Mouse (Mus musculus) forelimb bud, embryonic 11.5 days (tissue): ENCODE measurements around the gene Ccl25.
A peak's percentile ranks its signal among the peaks of the same experiment; 100 is the strongest.

Source experiments
- DNase-seq: peaks from one replicate; pipeline ENCODE4 v3.0.0-alpha.2; 2012; ENCODE audit warnings: low read depth, low spot score

Gene Ccl25

DNA sequence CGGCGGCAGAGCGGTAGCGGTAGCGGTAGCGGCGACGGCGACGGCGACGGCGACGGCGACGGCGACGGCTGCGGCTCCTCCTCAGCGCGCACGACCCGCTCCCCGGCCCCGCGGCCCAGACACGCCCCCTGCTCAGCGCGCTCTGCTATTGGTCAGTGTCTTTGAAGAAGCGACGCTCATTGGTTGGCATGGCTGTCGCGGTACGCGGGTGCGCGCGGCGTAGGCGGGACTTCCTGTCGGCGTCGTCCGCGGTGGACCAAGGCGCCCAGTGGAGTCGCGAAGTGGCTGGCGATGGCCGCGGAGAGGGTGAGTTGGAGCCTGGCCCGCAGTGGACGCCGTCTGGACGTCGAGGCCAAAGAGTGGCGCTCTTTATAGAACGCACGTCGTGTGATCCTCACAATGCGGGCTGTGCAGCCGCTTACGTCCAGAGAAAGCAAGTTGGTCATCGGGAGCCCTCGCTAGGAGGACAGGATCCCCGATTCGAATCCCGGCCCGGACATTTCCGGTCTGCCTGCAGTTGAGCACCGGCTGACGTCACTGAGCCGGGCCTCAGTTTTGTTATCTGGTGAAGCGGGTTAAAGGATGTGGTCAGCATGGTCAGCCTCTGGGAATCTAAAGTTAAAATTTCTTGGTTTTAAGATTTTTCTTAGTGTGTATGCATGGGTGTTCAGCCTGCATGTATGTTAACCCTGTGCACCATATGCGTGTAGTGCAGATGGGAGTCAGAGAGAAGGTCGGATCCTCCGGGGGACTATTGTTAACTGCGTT is at the start of gene Ccl25, which contains the start of gene Elavl1:
Gene Ccl25, plus strand, starts transcription at position 228 of the 768 bp plus-strand sequence.
Gene Elavl1, minus strand, starts transcription at position 431 of the 768 bp plus-strand sequence.
- DNase-seq: peak; percentile 97

DNA sequence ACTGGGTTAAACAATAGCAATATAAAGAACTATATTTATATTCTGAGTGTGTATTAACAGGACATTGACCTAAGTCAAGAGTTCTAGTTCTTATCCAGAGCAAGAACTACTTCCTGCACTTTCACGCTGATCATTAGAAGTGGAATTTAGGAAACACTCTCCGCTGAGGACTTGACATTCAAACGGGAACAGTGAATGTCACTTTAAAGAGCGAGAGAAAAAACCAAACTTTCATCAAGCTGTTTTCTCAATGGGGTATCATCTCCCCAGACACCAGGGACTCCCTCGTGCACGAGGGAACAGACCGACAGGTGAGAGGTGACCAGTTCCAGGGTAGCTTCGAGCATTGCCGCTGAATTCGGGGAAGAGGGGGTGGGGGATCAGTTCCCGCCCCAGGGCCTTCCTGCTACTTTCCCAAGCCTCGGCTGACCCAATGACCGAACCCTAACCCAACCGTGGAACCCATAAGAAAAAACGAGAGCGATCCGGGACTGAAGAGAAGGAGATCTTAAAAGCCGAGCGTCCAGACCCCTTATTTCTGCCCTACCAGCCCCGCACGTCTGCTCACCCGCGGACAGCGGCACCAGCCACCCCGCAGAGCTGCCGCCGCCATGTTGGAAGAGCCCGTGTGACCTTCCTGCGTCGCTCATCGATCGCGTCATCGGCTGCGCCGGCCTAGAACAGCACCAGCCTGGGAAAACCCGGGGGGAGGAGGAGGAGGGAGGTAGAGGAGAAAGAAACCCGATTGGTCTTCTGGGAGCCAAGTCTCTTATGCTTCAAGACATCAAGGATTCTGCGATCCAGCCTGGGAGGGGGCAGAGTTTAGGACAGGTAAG is 49.5 kb upstream of the Ccl25 start, which contains the start of gene Timm44:
Gene Timm44, minus strand, starts transcription at position 639 of the 836 bp plus-strand sequence.
- DNase-seq: peak; percentile 96

DNA sequence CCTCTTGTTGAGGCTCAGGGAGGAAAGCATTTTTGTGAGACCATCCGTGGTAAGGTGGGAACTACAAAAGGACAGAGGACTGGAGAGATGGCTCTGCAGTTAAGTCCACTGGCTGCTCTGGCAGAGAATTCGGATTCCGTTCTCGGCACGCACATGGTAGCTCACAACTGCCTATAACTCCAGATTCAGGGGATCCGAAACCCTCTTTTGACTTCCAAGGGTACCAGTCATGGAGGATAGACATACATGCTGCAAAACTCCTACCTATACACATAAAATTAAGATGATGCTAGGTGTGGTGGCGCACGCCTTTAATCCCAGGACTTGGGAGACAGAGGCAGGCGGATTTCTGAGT is 48.9 kb upstream of the Ccl25 start:
- no peak for DNase-seq

DNA sequence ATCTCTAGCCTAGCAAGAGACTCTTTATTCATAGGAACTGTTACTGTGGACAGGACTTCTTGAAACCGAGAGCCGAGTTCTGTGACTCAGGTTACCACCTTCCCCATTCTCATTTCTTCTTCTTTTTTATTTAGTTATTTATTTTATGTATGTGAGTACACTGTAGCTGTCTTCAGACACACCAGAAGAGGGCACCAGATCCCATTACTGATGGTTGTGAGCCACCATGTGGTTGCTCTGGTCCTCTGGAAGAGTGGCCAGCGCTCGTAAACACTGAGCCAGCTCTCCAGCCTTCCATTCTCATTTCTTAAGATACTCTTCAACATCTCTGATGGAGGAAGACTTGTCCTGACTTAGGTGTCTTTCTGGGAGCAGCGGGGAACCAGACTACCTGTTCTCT is 32.3 kb upstream of the Ccl25 start:
- DNase-seq: no peak

DNA sequence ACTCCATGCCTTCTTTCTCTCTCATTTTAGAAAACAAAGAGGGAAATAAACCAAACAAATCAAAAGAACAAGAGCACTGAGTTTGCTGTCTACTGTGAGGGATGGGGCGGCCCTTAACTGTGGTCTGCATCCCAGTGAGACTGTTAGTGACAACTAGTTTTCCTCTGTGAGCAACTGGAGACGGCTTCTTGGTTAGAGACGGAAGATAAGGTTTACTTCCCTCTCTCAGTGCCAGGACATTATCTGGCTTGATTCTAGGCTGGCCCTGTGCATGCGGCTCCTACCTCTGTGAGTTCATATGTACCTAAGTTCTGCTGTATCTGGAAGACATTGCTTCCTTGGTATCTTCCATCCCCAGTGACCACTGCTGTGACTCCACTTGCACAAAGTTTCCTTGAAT is 27.2 kb upstream of the Ccl25 start:
- no peak for DNase-seq

DNA sequence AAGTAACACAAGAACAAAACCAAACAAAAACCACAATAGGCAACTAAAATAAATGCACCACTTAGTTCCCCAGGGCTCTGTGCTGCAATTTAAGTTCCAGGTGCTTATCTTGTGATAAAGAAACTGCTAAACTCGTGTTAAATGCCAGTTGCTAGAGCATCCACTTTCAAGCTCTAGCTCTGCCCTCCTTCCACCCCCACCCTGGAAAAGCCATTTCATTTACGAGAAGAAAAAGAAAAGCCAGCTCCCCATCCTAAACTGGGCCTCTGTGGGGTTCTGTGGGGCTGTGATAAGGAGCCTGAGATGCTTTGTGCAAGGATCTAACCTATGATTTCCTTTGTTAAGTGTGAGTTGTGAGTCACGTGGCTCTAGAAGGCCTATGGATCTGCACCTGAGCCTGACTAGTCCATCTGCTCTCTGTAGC is 20.9 kb upstream of the Ccl25 start:
- DNase-seq: no peak

DNA sequence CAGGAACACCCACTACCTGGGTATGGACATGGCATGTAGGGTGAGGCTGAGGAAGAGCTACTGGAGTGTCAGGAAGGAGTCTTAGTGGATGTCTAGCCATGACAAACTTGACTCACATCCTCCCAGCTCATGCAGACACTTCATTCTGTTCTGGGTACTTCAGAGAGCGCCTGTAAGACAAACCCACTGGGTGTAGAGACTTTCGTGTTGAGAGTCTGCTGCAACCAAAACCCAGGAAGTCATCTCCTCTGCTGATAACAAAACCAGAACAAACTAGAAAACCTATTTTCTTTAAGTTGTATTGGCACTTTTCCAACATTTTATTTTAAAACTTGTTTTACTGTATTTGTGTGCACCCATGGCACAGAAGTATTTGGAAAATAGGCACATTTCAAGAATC is 19.2 kb upstream of the Ccl25 start:
- DNase-seq: no peak

DNA sequence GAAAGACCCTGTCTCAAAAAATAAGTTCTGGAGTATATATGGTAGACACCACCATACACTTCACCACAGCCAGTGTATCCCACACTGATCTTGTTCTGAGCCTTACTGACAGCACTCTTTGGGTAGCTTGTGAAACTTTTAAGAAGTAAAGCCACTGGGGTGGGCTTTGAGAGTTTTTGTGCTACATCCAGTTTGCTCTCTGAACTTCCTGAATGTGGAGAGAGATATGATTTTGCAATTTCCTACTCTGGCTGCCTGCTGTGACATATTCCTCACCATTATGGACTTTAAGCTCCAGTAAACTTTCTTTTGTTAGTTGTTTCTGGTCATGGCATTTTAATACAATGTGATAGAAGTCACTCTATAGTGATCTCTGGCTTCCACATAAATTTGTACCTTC is 12.9 kb upstream of the Ccl25 start:
- no peak for DNase-seq

DNA sequence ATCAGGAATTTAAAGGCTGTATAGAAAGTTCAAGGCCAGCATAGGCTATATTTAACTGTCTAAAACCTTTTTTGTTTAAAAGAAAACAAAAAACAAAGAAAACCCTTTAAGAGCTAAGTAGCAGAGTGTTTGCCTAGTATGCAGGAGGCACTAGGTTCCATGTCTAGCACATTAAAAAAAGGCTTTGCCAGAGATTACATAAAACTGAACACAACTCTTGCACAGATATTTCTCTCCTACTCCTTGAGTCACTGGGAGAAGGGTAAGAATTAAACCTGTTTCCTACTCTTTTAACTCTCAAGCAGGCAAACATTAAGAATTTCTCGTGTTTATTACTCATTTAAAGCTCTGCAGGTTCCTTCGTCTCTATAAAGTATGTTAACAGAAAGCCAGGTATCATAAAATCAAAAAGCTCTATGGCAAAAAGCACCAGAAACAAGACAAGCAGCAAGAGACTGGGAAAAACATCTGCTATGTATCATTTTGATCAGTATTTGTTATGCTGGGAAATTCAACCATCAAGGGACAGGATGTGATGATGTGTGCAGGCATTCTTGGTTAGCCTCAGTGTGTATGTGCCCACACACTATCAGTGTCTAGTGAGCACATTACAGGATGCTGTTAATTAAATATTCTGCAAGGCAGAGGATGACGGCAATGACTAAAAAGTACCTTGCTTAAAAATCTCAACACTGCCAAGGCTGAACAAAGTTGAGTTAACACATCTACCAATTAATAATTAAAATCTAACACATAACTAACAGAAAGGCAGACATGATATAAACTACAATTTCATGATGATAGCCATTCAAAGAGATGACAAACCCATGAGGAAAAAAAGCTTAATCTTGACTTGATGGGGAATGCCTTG is 11.5 kb upstream of the Ccl25 start:
- no peak for DNase-seq

DNA sequence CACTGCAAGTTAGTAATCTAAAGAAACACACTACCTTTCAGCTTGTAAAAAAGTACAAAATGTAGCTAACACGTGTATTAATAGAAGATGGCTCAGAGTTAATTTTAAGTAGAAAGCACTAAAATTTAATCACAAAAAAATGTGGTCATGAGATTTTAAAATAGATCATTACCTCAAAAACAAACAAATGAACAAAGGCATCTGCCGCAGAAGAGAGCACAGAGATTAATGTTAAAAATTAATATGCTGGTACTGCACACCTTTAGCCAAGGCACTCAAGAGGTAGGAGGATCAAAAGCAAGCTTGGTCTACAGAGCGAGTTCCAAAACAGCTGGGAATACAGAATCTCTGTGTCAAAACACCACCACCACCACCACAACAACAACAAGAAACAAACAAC is 10.2 kb upstream of the Ccl25 start:
- no peak for DNase-seq

DNA sequence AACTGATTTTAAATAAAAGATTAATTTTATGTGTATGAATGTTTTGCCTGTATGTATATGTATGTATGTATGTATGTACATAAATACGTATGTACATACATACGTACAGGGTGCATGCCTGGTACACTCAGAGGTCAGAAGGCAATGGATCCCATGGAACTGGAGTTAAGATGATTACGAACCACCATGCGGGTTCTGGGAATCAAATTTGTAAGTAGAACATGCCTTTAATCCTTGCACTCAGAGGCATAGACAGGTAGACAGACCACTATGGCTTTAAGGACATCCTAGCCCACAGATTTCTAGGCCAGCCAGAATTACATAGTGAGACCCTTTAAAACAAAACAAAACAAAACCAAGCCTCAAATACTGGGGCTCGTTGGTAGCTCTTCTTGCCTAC is 6.9 kb upstream of the Ccl25 start:
- no peak for DNase-seq

DNA sequence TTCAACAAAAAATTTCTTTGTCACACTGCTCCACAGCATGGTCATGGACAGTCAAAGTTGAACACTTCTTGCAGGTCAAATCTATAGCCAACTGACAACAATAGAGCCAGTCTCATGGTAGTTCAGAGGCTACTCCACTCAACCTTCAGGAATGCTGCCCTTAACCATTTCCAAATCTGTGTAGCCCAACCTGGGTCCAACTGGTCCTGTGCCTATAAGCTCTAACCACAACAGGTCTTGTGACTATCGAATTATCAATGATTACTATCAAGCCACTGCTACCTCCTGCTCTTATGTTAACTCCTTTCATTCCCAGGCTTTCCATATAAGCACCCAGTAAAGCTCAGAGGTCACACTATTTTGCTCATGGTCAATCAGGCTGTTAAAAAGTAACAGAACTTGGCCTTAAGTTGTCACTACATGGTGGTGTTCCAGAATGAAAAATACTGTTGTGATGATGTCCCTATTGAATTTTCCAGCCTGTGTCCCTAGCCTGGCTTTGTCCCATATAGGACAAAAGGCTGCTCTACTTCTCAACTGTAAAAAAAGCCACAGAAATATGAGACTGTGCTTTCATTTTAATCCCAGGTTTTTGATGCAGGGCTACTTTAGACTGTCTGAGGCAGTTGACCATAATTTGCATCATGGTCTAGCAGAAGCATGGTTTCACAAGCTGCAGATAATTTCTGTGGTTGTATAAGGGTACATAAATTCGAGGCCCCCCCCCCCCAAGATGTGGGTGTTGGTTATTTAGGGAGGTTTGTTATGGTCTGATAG is 6.0 kb upstream of the Ccl25 start:
- no peak for DNase-seq

DNA sequence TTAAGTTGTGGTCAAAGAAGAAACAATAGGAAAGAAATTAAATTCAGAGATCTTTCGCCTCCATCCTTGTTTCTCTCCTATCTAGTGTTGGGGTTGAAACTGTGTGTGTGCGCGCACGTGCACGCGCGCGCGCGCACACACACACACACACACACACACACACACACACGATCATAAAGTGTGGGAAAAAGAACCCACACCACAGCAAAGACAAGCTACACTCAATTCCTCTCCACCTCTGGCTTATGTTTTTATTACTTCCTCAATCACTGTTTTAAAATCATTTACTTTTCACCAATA is 5.5 kb upstream of the Ccl25 start:
- no peak for DNase-seq

DNA sequence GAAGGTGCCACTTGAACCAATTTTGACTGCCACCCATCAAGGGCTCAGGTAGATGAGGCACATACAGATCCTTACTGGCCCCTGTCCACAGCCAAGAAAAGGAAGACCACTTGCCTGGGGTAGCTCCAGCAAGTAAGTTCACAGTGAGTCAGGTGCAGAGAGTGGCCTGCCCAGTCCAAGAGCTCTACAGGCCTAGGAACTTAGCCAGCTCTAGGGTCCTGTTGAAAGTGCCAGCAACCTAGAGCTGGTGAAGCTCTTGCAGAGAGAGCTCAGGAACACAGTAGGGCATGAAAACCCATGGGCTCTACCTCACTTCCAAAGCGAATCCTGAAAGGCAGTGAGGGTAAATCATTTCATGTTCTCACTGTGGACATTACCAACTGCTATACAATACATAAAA is 4.6 kb upstream of the Ccl25 start:
- DNase-seq: no peak

DNA sequence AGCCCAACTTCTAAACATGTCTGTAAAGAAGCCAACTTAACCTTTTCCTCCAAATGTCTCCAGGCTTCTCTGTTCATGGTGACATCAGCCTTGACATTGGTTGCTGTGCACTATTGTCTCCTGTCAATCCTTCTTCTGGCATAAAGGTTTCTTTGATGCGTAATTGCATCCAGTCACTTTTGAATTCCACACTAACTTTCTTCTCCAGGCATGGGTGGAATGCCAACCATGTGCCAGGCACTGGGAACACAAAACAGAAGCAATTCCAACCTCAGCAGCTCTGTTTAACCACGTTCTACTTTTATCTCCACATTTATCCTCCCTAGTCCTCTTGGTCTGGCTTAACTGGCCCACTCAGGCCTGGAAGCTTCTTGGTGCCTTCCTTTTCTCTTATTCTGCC is 4.0 kb upstream of the Ccl25 start:
- no peak for DNase-seq

DNA sequence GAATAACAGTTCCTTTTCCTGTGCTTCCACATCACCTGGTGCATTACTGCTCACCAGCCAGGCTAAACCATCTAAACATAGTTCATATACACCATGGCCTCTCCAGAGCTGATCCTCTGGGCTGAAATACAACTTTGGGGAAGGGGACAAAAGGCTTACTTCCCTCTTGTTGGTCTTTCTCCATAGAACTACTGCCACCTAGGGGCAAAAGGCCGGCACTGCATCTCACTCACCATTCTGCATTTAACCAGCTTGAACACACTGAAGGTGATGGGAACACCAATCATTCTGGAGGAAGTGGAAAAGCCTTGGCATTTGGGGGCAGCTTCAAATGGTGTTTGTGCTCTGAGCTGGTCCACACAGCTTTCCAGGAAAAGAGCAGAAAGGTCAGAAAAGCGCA is 2.5 kb upstream of the Ccl25 start:
- peak; percentile 93 for DNase-seq

DNA sequence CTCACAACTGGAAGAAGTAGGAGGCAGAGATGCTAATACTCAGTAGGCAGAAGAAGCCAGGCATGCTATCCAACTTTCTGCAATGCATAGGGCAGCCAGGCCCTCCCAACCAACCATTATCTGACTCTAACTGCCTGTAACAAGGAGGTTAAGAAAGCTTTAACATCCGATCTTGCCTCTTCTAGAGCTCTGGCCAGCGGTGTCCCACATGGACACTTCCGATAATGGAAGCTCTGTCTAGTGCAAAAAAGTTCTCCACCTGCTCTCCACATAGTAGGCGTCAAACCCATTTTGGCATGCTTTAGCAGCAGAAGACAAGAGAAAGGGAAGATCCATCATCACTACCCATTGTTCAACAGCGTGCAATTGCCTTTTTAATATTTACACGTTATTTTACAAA is 1.1 kb upstream of the Ccl25 start:
- DNase-seq: no peak

DNA sequence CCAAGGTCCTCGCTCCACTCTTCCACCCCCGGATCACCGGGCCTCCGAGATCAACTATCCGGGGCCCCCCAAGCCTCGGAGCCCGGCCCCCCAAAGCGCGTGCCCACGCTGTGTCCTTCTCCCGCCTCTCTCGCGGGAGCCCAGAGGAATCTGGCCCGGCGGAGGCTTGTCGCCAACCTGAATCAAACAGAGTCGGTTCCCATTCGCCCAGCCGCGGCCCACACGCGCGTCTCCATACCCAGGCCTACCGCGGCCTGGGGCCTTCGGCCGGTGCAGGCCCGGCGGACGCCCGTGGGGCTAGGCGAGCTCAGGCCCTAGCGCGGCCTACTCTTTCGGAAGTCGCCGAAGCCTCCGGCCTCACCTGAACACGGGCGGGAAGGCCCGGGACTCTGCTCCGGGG is 485 bp upstream of the Ccl25 start:
- DNase-seq: peak; percentile 33

DNA sequence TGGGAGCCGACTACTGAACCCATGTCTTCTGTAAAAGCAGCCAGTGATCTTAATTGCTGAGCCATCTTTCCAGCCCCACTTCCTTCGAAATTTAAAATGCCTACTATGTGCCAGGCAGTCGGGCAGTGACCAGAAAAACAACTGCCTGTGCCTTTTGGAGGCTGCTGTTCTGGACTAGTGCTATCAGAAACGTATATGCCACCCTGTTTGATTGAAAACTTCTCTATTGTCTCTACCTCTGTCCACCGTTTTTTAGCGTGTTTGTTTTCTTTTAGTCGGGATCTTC is 684 bp downstream of the Ccl25 start:
- no peak for DNase-seq

DNA sequence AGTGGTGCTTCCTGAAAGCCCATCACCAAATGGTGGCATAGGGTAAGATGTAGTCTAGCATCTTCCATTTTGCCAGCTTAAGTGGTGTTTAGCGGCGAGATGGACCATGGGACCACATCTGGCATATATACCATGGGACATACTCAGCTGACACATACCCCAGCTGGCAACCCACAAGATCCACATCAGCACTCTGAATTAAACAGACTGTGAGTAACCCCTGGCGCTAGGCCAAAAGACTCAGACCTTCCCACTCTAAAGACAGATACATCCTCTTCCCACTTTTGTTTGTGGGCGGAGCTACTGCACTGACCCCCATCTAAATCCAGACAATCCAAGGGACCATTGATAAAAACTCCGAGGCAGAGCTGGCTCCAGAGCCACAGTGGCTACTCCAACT is 4.0 kb downstream of the Ccl25 start:
- DNase-seq: no peak

DNA sequence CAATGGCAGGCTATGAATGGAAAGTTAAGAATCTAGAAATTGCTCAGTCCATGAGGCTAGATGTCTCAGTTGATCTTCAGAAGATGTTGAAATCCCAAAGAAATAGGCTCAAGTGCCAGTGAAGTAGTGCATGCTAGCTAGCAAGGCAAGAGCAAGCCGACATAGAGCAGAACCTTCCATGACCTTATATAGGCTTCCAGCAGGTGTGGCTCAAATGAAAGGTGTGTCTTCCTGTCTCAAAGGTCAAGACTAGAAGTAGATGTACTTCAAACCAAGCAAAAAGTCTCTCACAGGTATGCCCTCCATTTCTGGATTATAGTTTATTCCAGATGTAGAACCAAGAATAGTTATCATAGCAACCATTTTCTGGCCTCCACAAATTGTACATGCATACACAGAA is 9.0 kb downstream of the Ccl25 start:
- DNase-seq: no peak

DNA sequence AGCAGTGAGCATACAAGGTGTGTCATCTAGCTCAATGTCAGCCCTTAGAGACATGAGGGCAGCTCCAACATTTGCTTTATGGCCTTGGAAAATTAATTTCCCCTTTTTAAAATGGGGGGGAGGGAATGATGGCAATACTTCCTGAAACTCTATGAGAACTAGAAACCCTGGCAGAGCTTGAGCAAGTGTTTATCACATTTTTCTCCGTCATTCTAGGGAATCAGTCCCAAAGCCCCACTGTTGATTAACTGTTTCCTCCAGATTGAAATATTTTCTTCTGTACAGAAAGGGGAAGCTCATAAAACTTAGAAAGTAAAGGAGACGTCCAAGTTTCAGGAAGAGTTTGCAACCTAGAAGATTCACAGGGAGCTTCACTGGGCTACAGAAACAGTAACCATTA is 10.7 kb downstream of the Ccl25 start:
- no peak for DNase-seq
